Comparison of ENCODE assay signal across 17 mouse cellular contexts in genomic region chr10:5445313-5445712, GRCm38 (mm10).
"Had no signal": no experiment of that assay in that cellular context is flagged by ENCODE, and none has a peak within 500 bp of the region (broad histone marks: within the 10 kb centered on the region; RNA-seq: fewer than 3 reads in every experiment).

No protein-coding gene starts in this region.

- H3K4me3 ChIP-seq: neural tube, embryonic 12.5 days; neural tube, embryonic 13.5 days; neural tube, embryonic 15.5 days; stomach, embryonic 15.5 days had no signal

- H3K27ac ChIP-seq: neural tube, embryonic 12.5 days; neural tube, embryonic 13.5 days; neural tube, embryonic 15.5 days; stomach, embryonic 15.5 days; stomach, postnatal 0 days had no signal

- H3K4me2 ChIP-seq: neural tube, embryonic 12.5 days; neural tube, embryonic 13.5 days; neural tube, embryonic 15.5 days; stomach, embryonic 15.5 days had no signal

- H3K4me1 ChIP-seq: neural tube, embryonic 12.5 days; neural tube, embryonic 13.5 days; neural tube, embryonic 15.5 days; stomach, embryonic 15.5 days had no signal

- H3K9ac ChIP-seq: neural tube, embryonic 12.5 days; neural tube, embryonic 13.5 days; neural tube, embryonic 15.5 days; stomach, embryonic 15.5 days had no signal

- H3K36me3 ChIP-seq: neural tube, embryonic 12.5 days; neural tube, embryonic 13.5 days; neural tube, embryonic 15.5 days; stomach, embryonic 15.5 days had no signal

- H3K27me3 ChIP-seq: neural tube, embryonic 12.5 days; neural tube, embryonic 13.5 days; neural tube, embryonic 15.5 days; stomach, embryonic 15.5 days had no signal

- H3K9me3 ChIP-seq: neural tube, embryonic 12.5 days; neural tube, embryonic 13.5 days; neural tube, embryonic 15.5 days; stomach, embryonic 15.5 days had no signal

- DNase-seq: retina, postnatal 1 day; right cerebral cortex, adult 18-20 months; right cerebral cortex, postnatal 14 days; right cerebral cortex, postnatal 25 days; right cerebral cortex, postnatal 4 days; spleen, adult 18-20 months; thymus, adult 18-20 months; thymus, adult 2 months; thymus, postnatal 14 days; thymus, postnatal 25 days; thymus, postnatal 36 days; thymus, postnatal 4 days had no signal
